Mouse (Mus musculus): ENCODE measurements around the gene Duoxa1. TPM values are rescaled to one million over a fixed set of nuclear protein-coding genes. Genes with fewer than 3 reads are reported as not detected.

Gene Duoxa1
- polyA plus RNA-seq, 2 experiments: not detected

GRCm38 (mm10) chr2:122351931-122352329, 38.4 kb upstream of the Duoxa1 start:
- Histone ChIP-seq H3K27ac (no peak overlapping the region), H3K36me3 (replicated peaks; ENCODE audit: control insufficient read depth, insufficient read depth, low read depth) (no peaks in the 10 kb centered on the region; the same call in 1 of the 2 replicates)

DNA sequence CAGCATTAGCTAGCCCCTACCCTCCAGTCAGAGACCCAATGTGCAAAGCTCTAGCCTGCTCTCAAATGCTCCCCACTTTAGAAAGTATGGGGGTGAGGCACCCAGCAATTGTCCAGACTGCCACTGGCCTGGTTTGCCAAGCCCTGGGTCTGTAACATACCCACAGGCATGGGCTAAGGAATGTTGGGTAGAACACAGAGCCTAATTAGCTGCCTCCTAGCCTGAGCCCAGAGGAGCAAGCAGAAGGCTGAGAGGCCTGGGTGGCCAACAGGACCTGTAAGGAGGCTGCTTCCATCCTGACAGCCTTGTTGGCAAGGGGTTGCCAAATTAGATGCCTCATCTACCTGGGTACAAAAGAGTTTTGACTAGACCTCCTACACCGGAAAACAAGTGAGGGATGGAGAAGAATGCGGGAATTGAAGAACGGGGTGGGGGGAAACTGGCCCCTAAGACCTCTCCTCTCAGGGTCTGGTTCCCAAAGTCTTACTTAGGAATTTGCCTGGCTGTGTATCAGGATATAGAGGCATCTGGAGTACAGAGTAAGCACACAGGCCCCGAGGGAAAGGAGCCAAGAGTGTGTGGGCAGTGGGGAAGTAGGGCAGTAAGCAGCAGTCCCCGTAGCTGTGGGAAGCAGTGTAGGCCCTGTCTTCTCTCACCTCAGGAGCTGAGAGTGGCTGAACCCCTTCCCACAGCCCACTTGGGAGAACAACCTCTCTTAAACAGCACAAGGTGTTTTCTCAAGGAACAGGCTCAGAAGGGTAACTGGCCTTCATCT, 37.8 kb upstream of the Duoxa1 start:
- Histone ChIP-seq H3K9me3 (ENCODE audit: control insufficient read depth, low read length) (no peaks in the 10 kb centered on the region), H3K4me1 (replicated peaks; ENCODE audit: control insufficient read depth in 2 of 2, insufficient read depth in 2 of 2, low read length in 1 of 2) (peaks cover 0 to 16% of the 10 kb centered on the region in 2 experiments; a peak in 3 of 4 replicates), H3K36me3 (replicated peaks; ENCODE audit: control insufficient read depth, insufficient read depth, low read depth) (no peaks in the 10 kb centered on the region; the same call in 1 of the 2 replicates), H3K9ac (replicated peaks) (no peak overlapping the region), H3K4me2 (ENCODE audit: low read depth) (no peak overlapping the region), H3K27ac (no peak overlapping the region), H3K4me3 (ENCODE audit: insufficient read depth in 1 of 2, low read depth in 2 of 2, low read length in 2 of 2) (no peak overlapping the region), H3K27me3 (ENCODE audit: control insufficient read depth, insufficient read depth, low read length) (no peaks in the 10 kb centered on the region)
- ATAC-seq (ENCODE audit: insufficient read depth): no peak
- TF ChIP-seq CTCF (IDR thresholded peaks at IDR 0.05; ENCODE audit: low read depth) (no peak), EP300 (IDR thresholded peaks at IDR 0.05; ENCODE audit: low read depth) (no peak)
- WGBS (ENCODE audit: insufficient replicate concordance): 74% methylated on average over 5 of the region's 5 CpGs
- no peak for DNase-seq (ENCODE audit: low read depth in 3 of 3, low spot score in 3 of 3)

More at GRCm38 (mm10) chr2:122351931-122352329, 38.4 kb upstream of the Duoxa1 start:
- 73% methylated on average over 4 of the region's 4 CpGs for WGBS (ENCODE audit: insufficient replicate concordance)
- ATAC-seq (ENCODE audit: insufficient read depth) (no peak), DNase-seq (ENCODE audit: low read depth in 3 of 3, low spot score in 3 of 3) (no peak)
- Histone ChIP-seq H3K9me3 (ENCODE audit: control insufficient read depth, low read length) (no peaks in the 10 kb centered on the region), H3K4me3 (ENCODE audit: insufficient read depth in 1 of 2, low read depth in 2 of 2, low read length in 2 of 2) (no peak overlapping the region), H3K4me1 (replicated peaks; ENCODE audit: control insufficient read depth in 2 of 2, insufficient read depth in 2 of 2, low read length in 1 of 2) (peaks cover 0 to 16% of the 10 kb centered on the region in 2 experiments; a peak in 3 of 4 replicates), H3K27me3 (ENCODE audit: control insufficient read depth, insufficient read depth, low read length) (no peaks in the 10 kb centered on the region), H3K4me2 (ENCODE audit: low read depth) (no peak overlapping the region), H3K9ac (replicated peaks) (no peak overlapping the region)
- no peak for TF ChIP-seq EP300 (IDR thresholded peaks at IDR 0.05; ENCODE audit: low read depth)
- TF ChIP-seq CTCF (IDR thresholded peaks at IDR 0.05; ENCODE audit: low read depth): no peak

GRCm38 (mm10) chr2:122349136-122349785, 35.7 kb upstream of the Duoxa1 start:
- Histone ChIP-seq H3K9ac (replicated peaks) (peak overlapping the region; percentile 71), H3K27ac (peak overlapping the region; percentile 15), H3K4me2 (ENCODE audit: low read depth) (peak overlapping the region; percentile 80), H3K4me3 (ENCODE audit: insufficient read depth in 1 of 2, low read depth in 2 of 2, low read length in 2 of 2) (peak overlapping the region; percentile 66 to 79), H3K9me3 (ENCODE audit: control insufficient read depth, low read length) (no peaks in the 10 kb centered on the region), H3K4me1 (replicated peaks; ENCODE audit: control insufficient read depth in 2 of 2, insufficient read depth in 2 of 2, low read length in 1 of 2) (peaks cover 0 to 16% of the 10 kb centered on the region in 2 experiments; a peak in 3 of 4 replicates), H3K36me3 (replicated peaks; ENCODE audit: control insufficient read depth, insufficient read depth, low read depth) (no peaks in the 10 kb centered on the region; the same call in 1 of the 2 replicates), H3K27me3 (ENCODE audit: control insufficient read depth, insufficient read depth, low read length) (no peaks in the 10 kb centered on the region)
- whole genome bisulfite sequencing (ENCODE audit: insufficient replicate concordance): 25% methylated on average over 14 of the region's 14 CpGs
- TF ChIP-seq CTCF (IDR thresholded peaks at IDR 0.05; ENCODE audit: low read depth) (no peak), EP300 (IDR thresholded peaks at IDR 0.05; ENCODE audit: low read depth) (no peak)
- DNase-seq (ENCODE audit: low read depth in 3 of 3, low spot score in 3 of 3) (no peak), ATAC-seq (ENCODE audit: insufficient read depth) (peak; percentile 61)

- ATAC-seq (ENCODE audit: insufficient read depth) (peak; percentile 90), DNase-seq (ENCODE audit: low read depth in 3 of 3, low spot score in 3 of 3) (peak; percentile 54 to 64 (median 55))
- no peaks in the 10 kb centered on the region; the same call in 1 of the 2 replicates for H3K36me3 ChIP-seq (replicated peaks; ENCODE audit: control insufficient read depth, insufficient read depth, low read depth)
- no peaks in the 10 kb centered on the region for H3K9me3 ChIP-seq (ENCODE audit: control insufficient read depth, low read length)
- peak overlapping the region; percentile 15 for H3K27ac ChIP-seq
- peak overlapping the region; percentile 80 for H3K4me2 ChIP-seq (ENCODE audit: low read depth)
- TF ChIP-seq CTCF (IDR thresholded peaks at IDR 0.05; ENCODE audit: low read depth): peak; percentile 88
- TF ChIP-seq EP300 (IDR thresholded peaks at IDR 0.05; ENCODE audit: low read depth): no peak
- H3K4me1 ChIP-seq (replicated peaks; ENCODE audit: control insufficient read depth in 2 of 2, insufficient read depth in 2 of 2, low read length in 1 of 2): peaks cover 0 to 16% of the 10 kb centered on the region in 2 experiments; a peak in 3 of 4 replicates
- under 1% methylated on average over 62 of the region's 63 CpGs for WGBS (ENCODE audit: insufficient replicate concordance)
- H3K27me3 ChIP-seq (ENCODE audit: control insufficient read depth, insufficient read depth, low read length): no peaks in the 10 kb centered on the region
- H3K9ac ChIP-seq (replicated peaks): peak overlapping the region; percentile 71
- H3K4me3 ChIP-seq (ENCODE audit: insufficient read depth in 1 of 2, low read depth in 2 of 2, low read length in 2 of 2): peak overlapping the region; percentile 66 to 79
These were observed 35.1 kb upstream of the Duoxa1 start for GRCm38 (mm10) chr2:122348531-122349131.
